Mouse (Mus musculus) MEL (cell line): ENCODE results near the gene Ppm1g.

ENCODE experiments used
- POLR2A ChIP-seq, 2 experiments: IDR thresholded peaks; 2 replicates each; pipeline ENCODE4 v1.6.1; 2011 to 2012; ENCODE audit warnings: low read length in 2 of 2, mild to moderate bottlenecking in 2 of 2, control low read depth in 1 of 2, improper control_type of control experiment in 1 of 2, low read depth in 1 of 2, moderate library complexity in 1 of 2; ENCODE audit not compliant: control insufficient read depth in 1 of 2, insufficient read depth in 1 of 2, poor library complexity in 1 of 2
- ZMIZ1 ChIP-seq: IDR thresholded peaks from 2 replicates; pipeline ENCODE4 v1.6.1; 2012; ENCODE audit warnings: low read depth, mild to moderate bottlenecking, inconsistent platforms, low read length, improper control_type of control experiment, moderate library complexity

DNA sequence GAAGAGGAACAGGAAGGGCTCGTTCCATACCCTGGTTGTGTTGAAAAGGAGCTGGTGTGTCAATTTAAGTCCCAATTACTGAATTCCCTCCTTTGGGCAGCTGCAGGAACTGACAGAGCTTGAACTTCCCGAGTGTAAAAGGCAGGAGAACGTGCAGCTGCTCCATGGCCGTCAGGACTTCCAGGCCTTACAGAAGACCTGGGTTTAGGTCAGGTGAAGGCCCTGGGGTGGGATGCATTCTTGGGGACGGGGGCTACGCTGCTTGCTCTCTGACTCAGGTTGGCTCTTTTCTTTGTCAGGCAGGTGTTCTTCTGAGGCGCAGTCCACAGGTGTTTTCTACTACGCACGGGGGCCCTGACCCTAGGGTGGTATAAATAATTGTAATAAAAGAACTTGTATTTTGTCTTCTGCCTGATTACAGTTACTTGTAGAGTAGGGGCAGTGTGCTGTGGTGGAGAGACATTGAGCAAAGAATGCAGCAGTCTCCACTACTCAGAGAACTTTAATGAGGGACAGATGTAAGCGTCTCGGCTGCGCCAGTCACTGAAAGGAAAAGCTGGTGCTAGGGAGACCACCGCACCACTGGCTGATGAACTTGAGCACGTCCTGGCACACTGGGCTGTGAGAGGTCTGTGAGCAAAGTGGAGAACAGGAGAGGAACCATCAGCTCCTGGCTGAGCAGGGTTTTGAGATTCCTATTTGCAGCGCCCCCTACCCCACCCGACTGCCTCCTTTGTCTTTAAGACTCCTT lies 32.5 kb upstream of the Ppm1g start:
- no peak for TF ChIP-seq ZMIZ1
- TF ChIP-seq POLR2A (IDR thresholded peaks at IDR 0.05; ENCODE audit: control insufficient read depth in 1 of 2, insufficient read depth in 1 of 2, low read depth in 1 of 2, low read length in 2 of 2, poor library complexity in 1 of 2) = no peak
